Mouse (Mus musculus) gastrocnemius, adult 2 months (tissue): Measurements from ENCODE around the gene Dars2. TPM values are rescaled to one million over a fixed set of nuclear protein-coding genes. Genes with fewer than 3 reads are reported as not detected.
A peak's percentile ranks its signal among the peaks of the same experiment; 100 is the strongest.

Experiments
- DNase-seq: peaks from one replicate; pipeline ENCODE4 v3.0.0; 2022
- H3K27ac ChIP-seq: fragments of 200-600 bp; 2 replicates; pipeline ENCODE4 v1.8.1; 2022; ENCODE audit warnings: mild to moderate bottlenecking
- H3K4me3 ChIP-seq: fragments of 200-600 bp; 2 replicates; pipeline ENCODE4 v1.8.1; 2022; ENCODE audit warnings: mild to moderate bottlenecking, moderate library complexity
- CTCF ChIP-seq: fragments of 200-600 bp; IDR thresholded peaks from 2 replicates; pipeline ENCODE4 v1.8.1; 2022; ENCODE audit warnings: antibody characterized with exemption, mild to moderate bottlenecking, moderate library complexity
- intact Hi-C: fragments of 180-260 bp; cut with DNase I; formaldehyde crosslinking; loops from one replicate; pipeline ENCODE4 v1.15.1; 2025
- long read RNA-seq, 2 experiments: library from polyadenylated mRNA; stranded (forward); transcript quantifications; one replicate each; pipeline ENCODE4 v2.0.0; 2021
- total RNA-seq, 2 experiments: library from RNA; stranded (reverse); gene quantifications; 2 replicates each; pipeline ENCODE4 v1.2.3; 2021

Gene Dars2
- 10 to 100 TPM in 1 of 2 experiments, 1 to 10 TPM in 1; 7.6 to 15.5 TPM for total RNA-seq
- long read RNA-seq, experiment 1, transcript Dars2-201 (17 exons, 3,619 nt) = major isoform, 35 of 46 reads
- long read RNA-seq, experiment 1, partial matches to known transcripts = 1 of 46 reads
- long read RNA-seq, experiment 1, other reads (novel, unspliced or antisense) = 9 of 46 reads
- long read RNA-seq, experiment 2, transcript Dars2-201 (17 exons, 3,619 nt) = major isoform, 28 of 37 reads
- long read RNA-seq, experiment 2, partial matches to known transcripts = 0 of 37 reads
- long read RNA-seq, experiment 2, other reads (novel, unspliced or antisense) = 8 of 37 reads

- peak; percentile 96 for DNase-seq
- intact Hi-C loops = loop anchor here (5.0 kb wide), 1 partner anchor 33 kb away; no protein-coding TSS in a partner anchor
- H3K27ac ChIP-seq = peak within 1 kb of the TSS; percentile 87
- peak within 1 kb of the TSS; percentile 83 for H3K4me3 ChIP-seq
- peak; percentile 16; the same call in 1 of the 2 replicates for TF ChIP-seq CTCF
Observed at GRCm38 (mm10) chr1:161070352-161071271, at the start of gene Dars2, which contains the start of gene Cenpl. TSS of gene Dars2 (minus strand) at chr1:161070658. TSS of gene Cenpl (plus strand) at chr1:161070713.

DNA sequence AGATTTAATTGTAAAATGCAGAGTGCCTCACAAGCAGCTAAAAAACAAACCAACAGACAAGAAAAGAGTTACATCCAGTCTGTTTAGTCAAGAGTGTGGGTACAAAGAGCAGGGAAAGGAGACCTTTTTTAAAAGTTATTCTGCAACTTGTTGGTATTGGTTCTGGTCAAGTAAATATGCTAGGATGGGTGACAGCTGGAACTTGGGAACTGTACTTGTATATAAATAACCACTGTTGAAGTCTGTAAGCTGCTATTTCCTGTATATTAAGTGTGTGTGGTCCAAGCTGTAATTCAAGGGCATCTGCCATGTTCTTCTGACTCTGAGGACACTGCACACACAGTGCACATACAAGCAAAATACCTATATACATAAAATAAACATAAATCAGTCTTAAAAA is 44.1 kb upstream of the Dars2 start:
- no peak overlapping the region for H3K4me3 ChIP-seq
- DNase-seq = no peak
- TF ChIP-seq CTCF = no peak
- intact Hi-C loops = no loop called here
- no peak overlapping the region for H3K27ac ChIP-seq

DNA sequence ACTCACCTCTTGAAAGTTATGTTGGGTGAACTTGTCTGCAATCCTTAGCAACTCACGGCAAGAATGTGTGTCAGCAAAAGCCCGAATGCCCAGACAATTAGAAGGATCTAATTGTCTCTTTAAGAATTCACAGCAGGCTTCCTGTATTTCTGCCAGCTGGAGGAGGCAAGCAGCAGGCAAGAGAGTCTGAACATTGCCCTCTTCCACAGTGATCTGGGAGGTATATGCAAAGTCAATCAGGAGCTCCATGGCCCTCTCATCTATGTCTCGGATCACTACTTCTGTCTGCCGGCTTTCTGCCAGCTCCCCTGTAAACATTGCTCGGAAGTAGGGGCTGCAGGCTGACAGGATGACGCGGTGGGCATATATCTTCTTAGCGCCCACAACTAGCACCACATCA is 38.8 kb upstream of the Dars2 start:
- no peak for DNase-seq
- intact Hi-C loops = no loop called here
- Histone ChIP-seq H3K27ac (no peak overlapping the region), H3K4me3 (no peak overlapping the region)
- no peak for TF ChIP-seq CTCF

- H3K4me3 ChIP-seq = no peak overlapping the region
- intact Hi-C loops = no loop called here
- no peak overlapping the region for H3K27ac ChIP-seq
- TF ChIP-seq CTCF = no peak
- no peak for DNase-seq
Observed at GRCm38 (mm10) chr1:161103842-161104241, 33.4 kb upstream of the Dars2 start.

DNA sequence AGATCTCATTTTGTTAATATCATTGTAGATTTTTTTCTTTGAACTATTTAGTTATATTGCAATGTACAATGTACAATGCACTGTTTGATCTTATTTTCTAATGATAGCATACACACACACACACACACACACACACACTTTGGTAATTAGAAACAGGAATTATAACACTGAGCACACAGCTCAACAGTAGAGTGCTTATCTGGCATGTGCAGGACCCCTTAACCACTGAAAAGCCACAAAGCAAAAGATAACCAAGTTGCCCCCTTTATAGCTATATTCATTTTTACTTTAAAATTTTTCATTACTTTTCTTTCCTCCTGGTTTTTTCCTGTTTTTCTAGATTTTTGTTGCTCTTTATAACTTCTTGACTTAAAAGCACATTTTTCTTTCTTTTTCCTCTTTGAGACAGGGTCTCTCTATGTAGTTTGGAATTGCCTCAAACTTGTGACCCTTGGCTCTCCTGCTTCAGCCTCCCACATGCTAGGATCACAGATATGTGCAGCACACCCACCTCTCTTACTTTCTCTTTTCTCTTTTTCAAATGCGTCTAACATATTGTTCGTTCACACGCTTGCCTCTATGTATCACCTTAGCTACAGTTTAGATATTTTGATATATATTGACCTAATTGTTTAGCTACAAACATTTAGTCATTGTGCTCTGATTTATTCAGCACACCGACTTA is 29.4 kb upstream of the Dars2 start:
- intact Hi-C loops = no loop called here
- TF ChIP-seq CTCF = no peak
- H3K27ac ChIP-seq = no peak overlapping the region
- DNase-seq = no peak
- no peak overlapping the region for H3K4me3 ChIP-seq

- Histone ChIP-seq H3K27ac (no peak overlapping the region), H3K4me3 (no peak overlapping the region)
- DNase-seq = no peak
- no peak for TF ChIP-seq CTCF
- intact Hi-C loops = no loop called here
Observed at GRCm38 (mm10) chr1:161077243-161077642, 6.8 kb upstream of the Dars2 start.

- no peak overlapping the region for H3K27ac ChIP-seq
- TF ChIP-seq CTCF = no peak
- no peak for DNase-seq
- H3K4me3 ChIP-seq = no peak overlapping the region
- intact Hi-C loops = no loop called here
Observed at GRCm38 (mm10) chr1:161076238-161076637, 5.8 kb upstream of the Dars2 start.

DNA sequence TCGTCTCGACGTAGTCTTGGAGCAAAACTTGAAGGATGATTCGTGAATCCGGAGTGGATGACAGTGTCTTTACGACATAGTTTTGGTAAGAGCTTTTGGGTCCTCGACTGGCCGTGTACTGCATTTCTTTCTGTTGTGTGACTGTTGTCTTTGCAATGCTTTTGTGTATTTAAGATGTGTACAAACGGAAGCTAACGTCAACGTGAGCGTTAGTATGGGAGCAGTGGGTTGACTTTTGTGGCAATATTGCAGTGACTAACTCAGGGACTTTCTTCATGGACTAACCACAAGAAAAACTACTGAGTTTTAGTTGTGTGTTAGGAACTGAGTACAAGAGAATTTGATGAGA is 788 bp upstream of the Dars2 start:
- TF ChIP-seq CTCF = no peak
- Histone ChIP-seq H3K27ac (peak overlapping the region; percentile 87), H3K4me3 (peak overlapping the region; percentile 83)
- DNase-seq = no peak
- intact Hi-C loops = loop anchor here (5.0 kb wide), 1 partner anchor 34 kb away; no protein-coding TSS in a partner anchor

- intact Hi-C loops = no loop called here
- Histone ChIP-seq H3K27ac (no peak overlapping the region), H3K4me3 (no peak overlapping the region)
- DNase-seq = no peak
- no peak for TF ChIP-seq CTCF
Observed at GRCm38 (mm10) chr1:161063351-161063750, 7.1 kb downstream of the Dars2 start.

DNA sequence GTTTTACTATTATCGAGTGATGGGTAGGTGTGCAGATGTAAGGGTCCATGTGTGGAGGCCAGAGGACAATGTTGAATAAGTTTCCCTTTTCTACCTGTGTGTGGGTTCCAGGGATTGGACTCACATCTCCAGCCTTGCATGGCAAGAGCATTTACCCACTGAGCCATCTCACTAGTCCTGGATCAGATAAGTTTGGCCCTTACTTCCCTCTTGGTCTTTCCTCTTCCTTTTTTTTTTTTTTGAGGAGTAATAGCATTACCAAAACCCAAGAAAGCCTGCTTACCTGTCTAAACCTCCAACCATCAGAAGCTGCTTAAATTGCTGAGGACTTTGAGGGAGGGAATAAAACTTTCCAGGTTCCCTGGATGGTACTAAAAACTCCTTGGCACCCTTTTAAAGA is 13.3 kb downstream of the Dars2 start:
- no peak for DNase-seq
- TF ChIP-seq CTCF = no peak
- no peak overlapping the region for H3K4me3 ChIP-seq
- no peak overlapping the region for H3K27ac ChIP-seq
- intact Hi-C loops = no loop called here

DNA sequence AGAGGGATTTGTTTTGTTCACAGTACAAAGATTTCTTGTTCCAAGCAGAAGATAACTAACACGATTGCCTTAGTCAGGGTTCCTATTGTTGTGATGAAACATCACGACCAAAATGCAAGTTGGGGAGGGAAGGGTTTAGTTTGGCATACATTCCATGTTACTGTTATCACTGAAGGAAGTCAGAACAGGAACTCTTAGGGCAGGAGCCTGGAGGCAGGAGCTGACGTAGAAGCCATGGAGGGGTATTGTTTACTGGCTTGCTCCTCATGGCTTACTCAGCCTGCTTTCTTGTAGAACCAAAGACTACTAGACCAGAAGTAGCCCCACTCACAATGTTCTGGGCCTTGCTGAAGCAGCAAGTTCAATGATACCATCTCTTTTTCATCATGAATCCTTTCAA is 23.5 kb downstream of the Dars2 start:
- DNase-seq = no peak

DNA sequence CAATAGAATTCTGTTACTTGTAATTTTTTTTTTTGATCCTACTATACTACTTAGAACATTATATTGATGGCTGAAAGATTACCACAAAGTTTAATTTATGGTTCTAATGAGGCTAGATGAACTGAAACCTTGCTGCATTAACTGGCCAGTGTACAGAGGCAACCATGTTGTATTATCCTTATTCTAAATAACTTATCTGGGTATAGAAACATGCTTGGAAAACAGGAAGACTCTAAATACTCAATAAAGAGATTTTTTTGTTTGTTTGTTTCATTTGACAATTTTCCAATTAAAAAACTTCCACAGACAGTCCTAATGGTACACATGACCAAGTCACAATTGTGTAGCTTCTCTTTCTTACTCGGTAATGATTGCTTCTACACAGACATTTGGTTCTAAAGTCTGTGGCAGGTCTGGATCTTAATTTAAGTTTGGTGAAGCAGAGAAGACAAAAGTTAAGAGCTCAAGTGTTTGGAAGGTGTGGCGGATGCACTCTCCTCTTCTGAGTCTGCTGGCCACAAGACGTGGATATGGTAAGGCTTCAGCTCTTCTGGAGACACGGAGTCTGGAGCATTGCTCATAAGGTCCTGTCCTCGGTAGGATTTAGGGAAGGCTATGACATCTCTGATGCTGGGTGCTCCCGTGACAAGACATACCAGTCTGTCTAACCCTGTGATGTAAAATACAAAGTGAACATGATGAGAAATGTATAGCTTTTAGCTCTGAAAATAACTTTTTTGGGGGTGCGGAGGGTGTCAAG is 29.0 kb downstream of the Dars2 start:
- intact Hi-C loops = no loop called here
- no peak overlapping the region for H3K27ac ChIP-seq
- H3K4me3 ChIP-seq = no peak overlapping the region
- TF ChIP-seq CTCF = no peak
- DNase-seq = no peak

More for the DNA sequence above, 23.5 kb downstream of the Dars2 start:
- intact Hi-C loops = no loop called here
- no peak for TF ChIP-seq CTCF
- Histone ChIP-seq H3K4me3 (no peak overlapping the region), H3K27ac (no peak overlapping the region)
